Mouse (Mus musculus) Patski (cell line): ENCODE results near the gene Gm21972. TPM values are rescaled to one million over a fixed set of nuclear protein-coding genes. Genes with fewer than 3 reads are reported as not detected.

Experiments
- ATAC-seq: fragments of 100-300 bp; one replicate; pipeline ENCODE4 v1.8.0; 2021
- CTCF ChIA-PET: fragments of 350-600 bp; sonication (Branson Sonifier 250); formaldehyde crosslinking; loops from one replicate; lab custom pipeline; 2022; ENCODE audit warnings: inconsistent platforms; lab: Charles Lee
- POLR2A ChIA-PET: fragments of 350-600 bp; sonication (Branson Sonifier 250); formaldehyde crosslinking; loops from one replicate; lab custom pipeline; 2022; ENCODE audit warnings: antibody characterized with exemption, inconsistent platforms; lab: Charles Lee
- DNase-seq: peaks from one replicate; pipeline ENCODE4 v3.0.0-alpha.2; 2011; ENCODE audit warnings: low read depth, low spot score
- H3K27me3 ChIP-seq: fragments of 371-371 bp; one replicate; pipeline ENCODE4 v1.5.1; 2021
- CTCF ChIP-seq: fragments of 100-300 bp; IDR thresholded peaks from one replicate; pipeline ENCODE4 v1.5.1; 2021
- in situ Hi-C: fragments of 300-500 bp; cut with MboI; formaldehyde crosslinking; loops from 3 replicates; pipeline ENCODE4 v1.11.1; 2018; ENCODE audit warnings: low pct_unique_long_range_greater_than_20kb, mixed read lengths
- polyA plus RNA-seq: library from polyadenylated mRNA; unstranded; gene quantifications from one replicate; pipeline ENCODE4 v1.2.3, GENCODE M21; 2021

Gene Gm21972
- polyA plus RNA-seq, result 18.1 TPM

- ATAC-seq, result no peak
- CTCF ChIA-PET, result interaction anchor here (1.2 to 1.3 kb wide), 2 partner anchors 11 to 19 kb away, joined by 3 to 4 read pairs; no protein-coding TSS in a partner anchor
- POLR2A ChIA-PET, result no interaction called here
Measured at GRCm38 (mm10) chr1:86133337-86133736, at the start of gene Gm21972. TSS of gene Gm21972 (plus strand) at chr1:86133637.

GRCm38 (mm10) chr1:86094413-86094812 lies 39.0 kb upstream of the Gm21972 start:
- POLR2A ChIA-PET, result no interaction called here
- in situ Hi-C loops, result no loop called here
- ATAC-seq (peak; percentile 71), DNase-seq (peak; percentile 13)
- CTCF ChIA-PET, result interaction anchor here (1.5 to 1.7 kb wide), 2 partner anchors 58 to 83 kb away, joined by 3 to 4 read pairs; no protein-coding TSS in a partner anchor
- peak; percentile 51 for TF ChIP-seq CTCF
- H3K27me3 ChIP-seq, result no peaks in the 10 kb centered on the region

More at GRCm38 (mm10) chr1:86133337-86133736, at the start of gene Gm21972:
- TF ChIP-seq CTCF, result no peak
- H3K27me3 ChIP-seq, result no peaks in the 10 kb centered on the region
- in situ Hi-C loops, result no loop called here
- DNase-seq, result no peak

- no peak for TF ChIP-seq CTCF
- in situ Hi-C loops, result no loop called here
- ATAC-seq (no peak), DNase-seq (no peak)
- POLR2A ChIA-PET, result no interaction called here
- CTCF ChIA-PET, result interaction anchor here (1.0 to 2.8 kb wide), 3 partner anchors 9 to 23 kb away, joined by 3 to 7 read pairs (median 4); no protein-coding TSS in a partner anchor
- no peaks in the 10 kb centered on the region for H3K27me3 ChIP-seq
Measured at GRCm38 (mm10) chr1:86105054-86105453, 28.4 kb upstream of the Gm21972 start.

GRCm38 (mm10) chr1:86111779-86112178 lies 21.7 kb upstream of the Gm21972 start, which contains the start of gene Htr2b:
TSS of gene Htr2b (minus strand) at chr1:86111970.
- in situ Hi-C loops, result no loop called here
- ATAC-seq (no peak), DNase-seq (no peak)
- no peaks in the 10 kb centered on the region for H3K27me3 ChIP-seq
- CTCF ChIA-PET, result interaction anchor here (1.6 to 3.8 kb wide), 2 partner anchors 14 to 67 kb away, joined by 3 to 14 read pairs; no protein-coding TSS in a partner anchor
- TF ChIP-seq CTCF, result no peak
- POLR2A ChIA-PET, result interaction anchor here (0.6 kb wide), 1 partner anchor 9 kb away, joined by 3 read pairs; no protein-coding TSS in a partner anchor

GRCm38 (mm10) chr1:86114141-86114540 lies 19.3 kb upstream of the Gm21972 start:
- ChIA-PET POLR2A (no interaction called here), CTCF (interaction anchor here (1.2 to 3.8 kb wide), 3 partner anchors 11 to 14 kb away, joined by 3 to 14 read pairs (median 4); no protein-coding TSS in a partner anchor)
- no peak for TF ChIP-seq CTCF
- in situ Hi-C loops, result no loop called here
- DNase-seq (no peak), ATAC-seq (no peak)
- H3K27me3 ChIP-seq, result no peaks in the 10 kb centered on the region

- no peak for ATAC-seq
- DNase-seq, result no peak
- no peaks in the 10 kb centered on the region for H3K27me3 ChIP-seq
- TF ChIP-seq CTCF, result no peak
- in situ Hi-C loops, result no loop called here
- POLR2A ChIA-PET, result no interaction called here
- CTCF ChIA-PET, result no interaction called here
Measured at GRCm38 (mm10) chr1:86119549-86119948, 13.9 kb upstream of the Gm21972 start.

GRCm38 (mm10) chr1:86126036-86126435 lies 7.4 kb upstream of the Gm21972 start:
- DNase-seq, result no peak
- ChIA-PET CTCF (interaction anchor here (2.6 kb wide), 1 partner anchor 14 kb away, joined by 14 read pairs; the partner anchor contains the start of gene Htr2b), POLR2A (no interaction called here)
- H3K27me3 ChIP-seq, result no peaks in the 10 kb centered on the region
- in situ Hi-C loops, result no loop called here
- no peak for ATAC-seq
- TF ChIP-seq CTCF, result no peak

GRCm38 (mm10) chr1:86135315-86135714 lies 1.9 kb downstream of the Gm21972 start:
- no peaks in the 10 kb centered on the region for H3K27me3 ChIP-seq
- in situ Hi-C loops, result no loop called here
- ChIA-PET CTCF (interaction anchor here (1.5 to 3.2 kb wide), 3 partner anchors 12 to 17 kb away, joined by 3 to 15 read pairs (median 8); no protein-coding TSS in a partner anchor), POLR2A (interaction anchor here (1.7 kb wide), 1 partner anchor 12 kb away, joined by 5 read pairs; no protein-coding TSS in a partner anchor)
- no peak for TF ChIP-seq CTCF
- ATAC-seq (peak; percentile 60), DNase-seq (no peak)

- ATAC-seq (no peak), DNase-seq (no peak)
- POLR2A ChIA-PET, result no interaction called here
- H3K27me3 ChIP-seq, result no peaks in the 10 kb centered on the region
- CTCF ChIA-PET, result no interaction called here
- in situ Hi-C loops, result no loop called here
- no peak for TF ChIP-seq CTCF
Measured at GRCm38 (mm10) chr1:86141081-86141480, 7.6 kb downstream of the Gm21972 start.

GRCm38 (mm10) chr1:86143165-86143564 lies 9.7 kb downstream of the Gm21972 start:
- POLR2A ChIA-PET, result interaction anchor here (1.1 kb wide), 1 partner anchor 11 kb away, joined by 5 read pairs; no protein-coding TSS in a partner anchor
- CTCF ChIA-PET, result interaction anchor here (1.5 kb wide), 1 partner anchor 11 kb away, joined by 3 read pairs; no protein-coding TSS in a partner anchor
- in situ Hi-C loops, result no loop called here
- TF ChIP-seq CTCF, result no peak
- ATAC-seq, result no peak
- DNase-seq, result no peak
- H3K27me3 ChIP-seq, result no peaks in the 10 kb centered on the region
